Mouse (Mus musculus) right cerebral cortex, adult 2 months (tissue): ENCODE results near the gene Epyc.
"Not testable (repeated sequence)": the region's sequence is repeated elsewhere in the genome, so short reads cannot be mapped to it uniquely, and the experiment has no call there.

Source experiments
- DNase-seq, 2 experiments: peaks; one replicate each; pipeline ENCODE4 v3.0.0; 2021 to 2022; ENCODE audit warnings: low spot score in 2 of 2

Gene Epyc

GRCm38 (mm10) chr10:97714584-97714983 lies 70.7 kb downstream of the Epyc start:
- DNase-seq: no peak

GRCm38 (mm10) chr10:97715289-97715906 lies 71.5 kb downstream of the Epyc start:
- DNase-seq: no peak

GRCm38 (mm10) chr10:97717233-97717632 lies 73.4 kb downstream of the Epyc start:
- DNase-seq: no peak

DNA sequence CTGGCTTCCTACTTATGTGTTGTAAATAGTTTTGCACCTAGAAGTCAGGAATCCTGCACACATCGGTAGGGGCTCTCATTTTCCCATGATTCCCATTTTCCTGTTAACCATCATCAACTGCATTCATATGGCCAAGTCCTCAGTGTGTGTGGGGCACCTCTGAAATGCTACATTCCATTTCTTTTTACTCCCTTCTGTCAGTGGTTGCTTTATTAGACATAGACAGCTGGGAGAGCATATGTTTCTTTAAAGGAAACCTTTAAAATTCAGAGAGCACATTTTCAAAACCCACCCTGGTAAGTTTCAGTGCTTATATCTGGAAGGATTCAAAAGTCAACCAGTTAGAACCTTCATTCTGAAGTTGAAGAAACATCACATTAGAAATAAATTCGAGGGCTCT lies 74.2 kb downstream of the Epyc start:
- DNase-seq: no peak

DNA sequence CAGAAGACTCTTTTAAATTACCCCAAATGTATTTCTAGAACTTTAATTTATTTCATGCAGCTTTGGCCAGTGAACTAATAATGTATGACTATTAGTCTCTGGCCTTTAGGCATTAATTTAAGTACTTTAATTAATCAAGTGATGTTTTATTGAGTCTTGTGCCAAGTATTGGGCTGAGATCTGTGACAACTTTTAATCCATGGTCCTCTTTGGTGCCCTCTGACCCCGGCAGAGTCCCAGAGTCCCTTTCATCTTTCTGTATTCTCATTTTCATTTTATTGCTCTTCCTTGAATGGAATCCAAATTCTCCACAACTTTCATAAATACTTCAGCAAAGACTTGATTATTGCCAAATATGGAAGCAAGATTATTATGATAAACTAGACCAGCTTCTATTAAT lies 76.8 kb downstream of the Epyc start:
- DNase-seq: no peak

- no peak for DNase-seq
Measured at GRCm38 (mm10) chr10:97722709-97723108, 78.8 kb downstream of the Epyc start.

DNA sequence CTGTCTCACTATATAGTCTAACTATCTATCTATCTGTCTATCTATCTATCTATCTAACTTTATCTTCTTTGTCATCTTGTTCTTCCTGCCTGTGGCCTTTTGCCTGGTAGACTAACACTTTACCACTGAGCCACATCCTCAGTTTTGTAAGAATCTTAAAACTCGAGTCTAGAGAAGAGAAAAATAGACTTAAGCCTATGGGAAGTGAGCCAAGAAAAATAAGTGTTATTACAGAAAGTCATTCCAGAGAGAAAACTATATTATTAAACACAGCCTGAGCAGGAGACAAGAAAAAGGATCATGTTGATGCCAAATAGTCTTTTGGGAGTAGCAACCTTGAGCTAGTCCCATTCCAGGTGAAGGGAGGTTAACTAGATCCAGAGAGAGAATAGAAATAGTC lies 82.1 kb downstream of the Epyc start:
- DNase-seq: no peak

- DNase-seq: not testable (repeated sequence)
Measured at GRCm38 (mm10) chr10:97726655-97727054, 82.8 kb downstream of the Epyc start, which contains the start of gene C030005K15Rik. C030005K15Rik (minus strand) TSS chr10:97726755.
